Mouse (Mus musculus) testis, postnatal 10 days (tissue): ENCODE measurements around the gene Khnyn.

Experiments used
- DNase-seq: peaks from one replicate; pipeline ENCODE4 v3.0.0; 2021; ENCODE audit warnings: low spot score

Gene Khnyn

GRCm38 (mm10) chr14:55873714-55874683 lies 10.7 kb upstream of the Khnyn start:
- DNase-seq: peak; percentile 88

- no peak for DNase-seq
Observed at GRCm38 (mm10) chr14:55877469-55878315, 7.1 kb upstream of the Khnyn start.

- DNase-seq: no peak
Observed at GRCm38 (mm10) chr14:55878316-55878940, 6.3 kb upstream of the Khnyn start.

GRCm38 (mm10) chr14:55879623-55880022 lies 5.1 kb upstream of the Khnyn start:
- DNase-seq: peak; percentile 84

GRCm38 (mm10) chr14:55880982-55881381 lies 3.8 kb upstream of the Khnyn start:
- DNase-seq: peak; percentile 56

- no peak for DNase-seq
Observed at GRCm38 (mm10) chr14:55882171-55882641, 2.5 kb upstream of the Khnyn start.

- DNase-seq: no peak
Observed at GRCm38 (mm10) chr14:55883149-55883661, 1.5 kb upstream of the Khnyn start.

GRCm38 (mm10) chr14:55883663-55884062 lies 1.1 kb upstream of the Khnyn start:
- DNase-seq: no peak

- peak; percentile 93 for DNase-seq
Observed at GRCm38 (mm10) chr14:55884166-55884565, 581 bp upstream of the Khnyn start, which contains the start of gene Cbln3. Gene Cbln3 (minus strand): TSS chr14:55884392.

GRCm38 (mm10) chr14:55885114-55885790 lies 505 bp downstream of the Khnyn start:
- peak; percentile 47 for DNase-seq

- DNase-seq: peak; percentile 59
Observed at GRCm38 (mm10) chr14:55885791-55886271, 1.1 kb downstream of the Khnyn start.

- no peak for DNase-seq
Observed at GRCm38 (mm10) chr14:55886571-55887382, 2.0 kb downstream of the Khnyn start.

- DNase-seq: no peak
Observed at GRCm38 (mm10) chr14:55897671-55898070, 12.9 kb downstream of the Khnyn start.

- no peak for DNase-seq
Observed at GRCm38 (mm10) chr14:55898947-55899346, 14.2 kb downstream of the Khnyn start.

- DNase-seq: peak; percentile 89
Observed at GRCm38 (mm10) chr14:55899701-55900413, 15.1 kb downstream of the Khnyn start, which contains the start of gene Sdr39u1. Gene Sdr39u1 (minus strand): TSS chr14:55900293.

- DNase-seq: no peak
Observed at GRCm38 (mm10) chr14:55900414-55900755, 15.6 kb downstream of the Khnyn start.

GRCm38 (mm10) chr14:55905518-55905917 lies 20.8 kb downstream of the Khnyn start:
- no peak for DNase-seq

GRCm38 (mm10) chr14:55913406-55913805 lies 28.7 kb downstream of the Khnyn start:
- DNase-seq: no peak
